Mouse (Mus musculus): Measurements from ENCODE around the gene Myo10.

- TF ChIP-seq POLR2A (IDR thresholded peaks at IDR 0.05; ENCODE audit: low read depth, low read length) (no peak), CTCF (conservative IDR thresholded peaks at IDR 0.05; ENCODE audit: insufficient read depth, insufficient read length, low read depth, low read length) (no peak)
Observed at GRCm38 (mm10) chr15:25679081-25679480, 56.8 kb downstream of the Myo10 start.

Data from kidney, adult 2 months (tissue).